Mouse (Mus musculus): ENCODE data around the gene Gba2.

DNA sequence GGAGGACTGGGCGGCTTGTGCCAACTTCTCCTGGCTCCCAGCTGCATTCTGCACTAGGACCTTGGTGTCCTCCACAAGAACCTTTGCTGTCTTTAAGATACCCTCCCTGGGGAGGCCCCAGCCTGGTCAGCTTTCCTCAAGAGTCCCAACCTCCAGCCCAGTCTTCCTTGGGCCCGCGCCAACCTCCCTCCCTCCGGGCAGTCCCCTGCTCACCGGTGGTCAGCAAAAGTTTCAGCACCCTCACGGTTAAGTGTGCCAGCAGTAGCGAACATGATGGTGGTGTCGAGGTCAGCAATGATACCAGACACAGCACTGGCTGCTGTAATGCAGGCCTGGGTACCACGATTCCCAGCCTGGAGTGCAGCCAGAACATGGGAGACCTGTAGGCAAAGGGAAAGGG, 42.6 kb downstream of the Gba2 start:
- TF ChIP-seq CTCF (IDR thresholded peaks at IDR 0.05; ENCODE audit: low read depth), result no peak
- TF ChIP-seq EP300 (IDR thresholded peaks at IDR 0.05; ENCODE audit: low read depth), result no peak

All from liver, embryonic 14.5 days (tissue).